Mouse (Mus musculus) layer of hippocampus, adult 2 months (tissue): Measurements from ENCODE around the gene Mamdc4. TPM values are rescaled to one million over a fixed set of nuclear protein-coding genes. Genes with fewer than 3 reads are reported as not detected.
"Not testable (repeated sequence)": the region's sequence is repeated elsewhere in the genome, so short reads cannot be mapped to it uniquely, and the experiment has no call there.

Source experiments
- DNase-seq, 2 experiments: peaks; one replicate each; pipeline ENCODE4 v3.0.0; 2022; ENCODE audit warnings: low spot score in 2 of 2
- H3K27ac ChIP-seq: fragments of 200-600 bp; 2 replicates; pipeline ENCODE4 v1.8.1; 2022
- H3K4me3 ChIP-seq: fragments of 200-600 bp; 2 replicates; pipeline ENCODE4 v1.8.1; 2022; ENCODE audit warnings: mild to moderate bottlenecking
- CTCF ChIP-seq: fragments of 200-600 bp; conservative IDR thresholded peaks from 2 replicates; pipeline ENCODE4 v1.8.1; 2022; ENCODE audit warnings: antibody characterized with exemption, mild to moderate bottlenecking, moderate library complexity
- total RNA-seq, 2 experiments: library from RNA; stranded (reverse); gene quantifications; 2 replicates each; pipeline ENCODE4 v1.2.3; 2021

Gene Mamdc4
- total RNA-seq, 2 experiments from 2014 or later = 2.8 to 3.5 TPM

GRCm38 (mm10) chr2:25568473-25569019 lies 6.1 kb downstream of the Mamdc4 start:
- no peak for DNase-seq
- H3K27ac ChIP-seq = no peak overlapping the region
- TF ChIP-seq CTCF = no peak
- no peak overlapping the region for H3K4me3 ChIP-seq

- Histone ChIP-seq H3K27ac (no peak overlapping the region), H3K4me3 (no peak overlapping the region)
- no peak for DNase-seq
- TF ChIP-seq CTCF = peak; percentile 44
These were observed 8.1 kb downstream of the Mamdc4 start for GRCm38 (mm10) chr2:25566558-25566957.

GRCm38 (mm10) chr2:25565741-25566140 lies 8.9 kb downstream of the Mamdc4 start:
- no peak for DNase-seq
- no peak for TF ChIP-seq CTCF
- Histone ChIP-seq H3K27ac (no peak overlapping the region), H3K4me3 (no peak overlapping the region)

GRCm38 (mm10) chr2:25561946-25562345 lies 12.7 kb downstream of the Mamdc4 start:
- Histone ChIP-seq H3K27ac (no peak overlapping the region), H3K4me3 (no peak overlapping the region)
- DNase-seq = no peak
- no peak for TF ChIP-seq CTCF

GRCm38 (mm10) chr2:25560551-25560950 lies 14.1 kb downstream of the Mamdc4 start:
- no peak for TF ChIP-seq CTCF
- DNase-seq = no peak
- no peak overlapping the region for H3K27ac ChIP-seq
- no peak overlapping the region for H3K4me3 ChIP-seq

GRCm38 (mm10) chr2:25558774-25559173 lies 15.9 kb downstream of the Mamdc4 start:
- no peak for TF ChIP-seq CTCF
- H3K27ac ChIP-seq = peak overlapping the region; percentile 96; the same call in 1 of the 2 replicates

GRCm38 (mm10) chr2:25557964-25558360 lies 16.7 kb downstream of the Mamdc4 start:
- H3K4me3 ChIP-seq = peak overlapping the region; percentile 83
- H3K27ac ChIP-seq = peak overlapping the region; percentile 96
- no peak for DNase-seq
- TF ChIP-seq CTCF = no peak

More at GRCm38 (mm10) chr2:25558774-25559173, 15.9 kb downstream of the Mamdc4 start:
- H3K4me3 ChIP-seq = peak overlapping the region; percentile 83
- DNase-seq = no peak

- 0 out of 2 replicates have a peak, but pooled peaks have one; percentile 2 for TF ChIP-seq CTCF
- Histone ChIP-seq H3K27ac (peak within 1 kb of the TSS; percentile 96), H3K4me3 (peak within 1 kb of the TSS; percentile 83)
- DNase-seq = peak; percentile 93 to 96
These were observed 17.3 kb downstream of the Mamdc4 start, which contains the start of gene Edf1 for GRCm38 (mm10) chr2:25557221-25557963. Gene Edf1, plus strand, starts transcription at chr2:25557847.

GRCm38 (mm10) chr2:25556296-25556695 lies 18.3 kb downstream of the Mamdc4 start:
- Histone ChIP-seq H3K4me3 (no peak overlapping the region), H3K27ac (no peak overlapping the region)
- no peak for TF ChIP-seq CTCF
- DNase-seq = no peak

GRCm38 (mm10) chr2:25555479-25555878 lies 19.2 kb downstream of the Mamdc4 start:
- not testable (repeated sequence) for DNase-seq, H3K4me3 ChIP-seq, H3K27ac ChIP-seq
- TF ChIP-seq CTCF = peak; percentile 68

- not testable (repeated sequence) for H3K27ac ChIP-seq, H3K4me3 ChIP-seq, DNase-seq
These were observed 21.4 kb downstream of the Mamdc4 start for GRCm38 (mm10) chr2:25553171-25553786.

- no peak overlapping the region for H3K27ac ChIP-seq
- TF ChIP-seq CTCF = peak; percentile 84
- DNase-seq = peak in 1 of 2 experiments; percentile 47
- H3K4me3 ChIP-seq = no peak overlapping the region
These were observed 23.5 kb downstream of the Mamdc4 start for GRCm38 (mm10) chr2:25551186-25551585.
